Mouse (Mus musculus) layer of hippocampus, postnatal 25 days (tissue): Measurements from ENCODE around the gene Zfp882. TPM values are rescaled to one million over a fixed set of nuclear protein-coding genes. Genes with fewer than 3 reads are reported as not detected.
"Not testable (repeated sequence)": the region's sequence is repeated elsewhere in the genome, so short reads cannot be mapped to it uniquely, and the experiment has no call there.

Source experiments
- DNase-seq, 2 experiments: peaks; one replicate each; pipeline ENCODE4 v3.0.0; 2022; ENCODE audit warnings: mixed read lengths in 2 of 2, low spot score in 1 of 2; ENCODE audit errors: extremely low spot score in 1 of 2
- total RNA-seq, 2 experiments: library from RNA; stranded (reverse); gene quantifications; 2 replicates each; pipeline ENCODE4 v1.2.3; 2021

Gene Zfp882
- total RNA-seq, 2 experiments from 2014 or later = 13.4 to 13.9 TPM

GRCm38 (mm10) chr8:71951436-71952161 lies 43.2 kb downstream of the Zfp882 start:
- no peak for DNase-seq

- no peak for DNase-seq
These were observed 44.1 kb downstream of the Zfp882 start for GRCm38 (mm10) chr8:71952489-71952888.

DNA sequence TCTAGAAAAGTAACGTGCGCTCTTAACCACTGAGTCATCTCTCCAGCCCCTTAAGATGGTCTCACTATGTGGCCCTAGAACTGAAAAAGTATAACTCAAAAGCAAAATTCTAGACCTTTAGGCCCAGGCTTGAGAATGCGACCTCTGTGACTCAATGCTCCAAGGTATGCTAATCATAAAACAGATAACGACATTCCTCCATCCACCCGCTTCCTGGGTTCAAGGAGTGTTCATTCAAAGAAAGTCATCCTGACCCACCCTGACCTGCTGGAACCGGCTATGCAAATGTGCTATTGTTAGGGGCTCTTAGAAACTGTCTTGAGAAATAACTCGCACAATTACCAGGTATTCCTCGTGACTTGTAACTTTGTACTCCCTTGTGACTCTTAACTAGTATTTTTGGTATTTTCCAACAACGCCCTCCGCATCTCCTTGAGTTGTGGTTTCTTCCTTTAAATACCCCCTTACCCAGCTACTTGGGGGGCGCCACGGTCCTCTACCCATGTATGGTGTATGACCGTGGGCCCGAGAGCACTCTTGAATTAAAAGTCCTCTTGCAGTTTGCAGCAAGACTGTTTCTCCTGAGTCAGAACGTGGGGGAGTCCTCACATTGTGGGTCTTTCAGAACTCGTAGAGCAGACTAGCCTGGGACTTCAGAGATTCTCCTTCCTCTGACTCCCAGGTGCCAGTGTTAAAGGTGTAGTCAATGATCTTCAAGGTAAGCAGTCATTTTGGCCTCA lies 44.7 kb downstream of the Zfp882 start:
- DNase-seq = not testable (repeated sequence)

GRCm38 (mm10) chr8:71954666-71955065 lies 46.3 kb downstream of the Zfp882 start:
- DNase-seq = no peak

DNA sequence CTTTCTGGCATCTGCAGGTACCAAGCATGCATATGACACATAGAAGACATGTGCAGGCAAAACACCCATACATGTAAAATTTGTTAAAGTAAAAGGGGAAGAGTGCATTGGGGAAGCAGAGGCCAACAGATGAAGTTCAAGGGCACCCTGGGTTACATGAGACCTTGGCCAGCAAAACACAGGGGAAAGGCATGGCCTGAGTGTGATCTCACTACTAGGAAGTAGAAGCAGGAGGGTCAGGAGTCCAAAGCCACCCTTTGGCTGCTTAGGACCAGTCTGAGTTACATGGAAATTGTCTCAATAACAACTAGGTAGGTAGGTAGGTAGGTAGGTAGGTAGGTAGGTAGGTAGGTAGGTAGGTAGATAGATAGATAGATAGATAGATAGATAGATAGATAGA lies 52.1 kb downstream of the Zfp882 start:
- no peak for DNase-seq

- DNase-seq = no peak
These were observed 53.4 kb downstream of the Zfp882 start for GRCm38 (mm10) chr8:71961796-71962195.

DNA sequence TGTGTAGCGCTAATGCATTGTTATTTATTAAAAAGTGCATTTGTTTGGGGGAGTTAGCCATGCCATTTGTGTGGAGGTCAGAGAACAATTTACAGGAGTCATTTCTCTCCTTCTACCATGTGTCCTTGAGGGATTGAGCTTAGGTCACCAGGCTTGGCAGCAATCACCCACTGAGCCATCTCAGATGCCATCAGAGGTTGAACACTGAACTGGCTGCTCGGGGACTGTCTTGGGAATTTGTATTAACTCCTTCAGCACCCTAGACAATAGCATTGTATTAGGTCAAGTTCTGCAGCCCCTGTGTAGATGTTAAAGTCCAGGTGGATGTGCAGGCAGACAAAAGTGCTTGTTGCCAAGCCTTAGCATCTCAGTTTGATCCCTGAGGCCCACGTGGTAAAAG lies 55.6 kb downstream of the Zfp882 start:
- DNase-seq = no peak

DNA sequence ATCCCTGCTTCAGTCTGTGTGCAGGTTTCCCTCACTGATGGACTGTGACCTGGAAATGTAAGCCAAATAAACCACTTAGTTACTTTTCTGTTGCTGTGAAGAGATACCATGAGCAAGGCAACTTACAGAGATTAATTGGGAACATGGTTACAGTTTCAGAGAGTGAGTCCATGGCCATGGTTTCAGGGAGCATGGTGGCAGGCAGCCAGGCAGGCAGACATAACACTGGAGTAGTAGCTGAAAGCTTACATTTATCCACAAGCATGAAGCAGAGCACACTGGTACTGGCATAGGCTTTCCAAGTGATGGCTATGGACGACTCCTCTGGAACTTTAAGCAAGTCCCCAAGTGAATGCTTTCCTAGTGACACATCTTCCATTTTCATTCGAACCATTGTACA lies 56.8 kb downstream of the Zfp882 start:
- no peak for DNase-seq

Other genes starting within 250 kb of the Zfp882 start
- 100 to 1,000 TPM; 235 to 291 TPM for gene Unc13a, start 236.9 kb upstream of the Zfp882 start, total RNA-seq
- gene Jak3, start 232.3 kb upstream of the Zfp882 start, total RNA-seq = 1 to 10 TPM; 4.9 to 5.6 TPM
- 1 to 10 TPM in 1 of 2 experiments, under 1 TPM in 1; 0.98 to 3.3 TPM for gene Insl3, start 219.4 kb upstream of the Zfp882 start, total RNA-seq
- gene B3gnt3, start 206.8 kb upstream of the Zfp882 start, total RNA-seq = under 1 TPM; 0.42 to 0.47 TPM
- 100 to 1,000 TPM in 1 of 2 experiments, 10 to 100 TPM in 1; 88.0 to 106 TPM for gene Fcho1, start 182.9 kb upstream of the Zfp882 start, total RNA-seq
- gene Zfp709, start 26.6 kb upstream of the Zfp882 start, total RNA-seq = 1 to 10 TPM; 8.8 to 8.9 TPM
- 10 to 100 TPM; 25.6 to 30.8 TPM for gene Zfp617, start within 50 bp of the Zfp882 start, total RNA-seq
- 10 to 100 TPM; 15.4 to 21.8 TPM for gene Zfp961, start 42.4 kb downstream of the Zfp882 start, total RNA-seq
- not detected for gene Cyp4f18, start 101.0 kb downstream of the Zfp882 start, total RNA-seq
- not detected for gene Olfr372, start 132.6 kb downstream of the Zfp882 start, total RNA-seq
- gene Olfr373, start 174.6 kb downstream of the Zfp882 start, total RNA-seq = not detected
- gene Olfr374, start 198.4 kb downstream of the Zfp882 start, total RNA-seq = not detected
- 10 to 100 TPM; 26.2 to 27.5 TPM for gene Tpm4, start 226.4 kb downstream of the Zfp882 start, total RNA-seq